Mouse (Mus musculus) myocyte (in vitro differentiated cells): ENCODE results near the gene Cd79a.

Source experiments
- MYOD1 ChIP-seq, 3 experiments: IDR thresholded peaks; one replicate each; pipeline ENCODE4 v1.6.1; 2011; ENCODE audit warnings: control low read depth in 2 of 3, low read depth in 2 of 3, mild to moderate bottlenecking in 2 of 3, moderate library complexity in 1 of 3; ENCODE audit not compliant: insufficient read length in 2 of 3, control insufficient read depth in 1 of 3
- POLR2A ChIP-seq: IDR thresholded peaks from one replicate; pipeline ENCODE4 v1.6.1; 2011; ENCODE audit warnings: low read depth, mild to moderate bottlenecking, control low read depth, moderate library complexity; ENCODE audit not compliant: insufficient read length
- USF1 ChIP-seq: IDR thresholded peaks from one replicate; pipeline ENCODE4 v1.6.1; 2011; ENCODE audit warnings: low read depth, mild to moderate bottlenecking, control low read depth, moderate library complexity

GRCm38 (mm10) chr7:24851596-24852325 lies 45.4 kb upstream of the Cd79a start:
- TF ChIP-seq USF1 (no peak), POLR2A (no peak), MYOD1 (IDR thresholded peaks at IDR 0.05; ENCODE audit: control insufficient read depth in 1 of 3, insufficient read length in 2 of 3, low read depth in 2 of 3) (no peak)
